In the genomic region with DNA sequence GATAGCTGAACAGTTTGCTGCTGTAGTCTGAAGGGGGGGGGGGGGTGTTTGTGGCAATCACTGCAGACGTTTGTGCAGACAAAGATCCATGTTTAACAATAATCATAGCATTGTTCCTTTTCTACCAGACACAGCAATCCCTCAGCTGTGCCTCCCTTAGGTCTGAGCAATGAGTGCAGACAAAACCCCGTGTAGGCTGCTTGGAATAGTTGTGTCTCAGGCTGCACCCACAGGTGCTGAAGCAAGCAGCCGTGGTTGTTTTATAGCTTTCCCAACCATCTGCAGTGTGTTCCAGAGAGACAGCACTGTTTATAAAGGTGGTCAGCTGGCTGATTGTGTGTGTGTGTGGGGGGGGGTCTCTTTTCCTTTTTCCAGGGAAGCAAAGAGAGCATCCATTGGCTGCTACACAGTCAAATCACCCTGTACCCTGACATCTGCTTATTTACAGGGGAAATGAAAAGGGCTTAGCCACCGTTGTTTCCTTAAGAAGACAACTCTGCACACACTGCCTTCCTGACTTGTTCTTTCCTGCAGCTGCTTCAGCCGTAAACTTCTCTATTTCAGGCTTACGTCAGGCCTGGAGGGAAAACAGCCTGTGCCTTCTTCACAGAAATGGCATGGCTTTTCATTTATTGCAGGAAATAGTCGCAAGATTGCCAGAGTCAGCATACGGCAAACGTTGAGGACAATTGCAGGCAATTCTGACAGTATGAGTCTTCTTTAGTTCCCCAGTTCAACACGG, we compare ENCODE assay signal across 19 mouse cellular contexts. TPM values are rescaled to one million over a fixed set of nuclear protein-coding genes. Genes with fewer than 3 reads are reported as not detected.
DNase-seq lines count a peak whose midpoint lies in the region; ATAC-seq and TF ChIP-seq lines count a peak whose summit lies in the region.
"Had no signal": no experiment of that assay in that cellular context is flagged by ENCODE, and none has a peak within 500 bp of the region (broad histone marks: within the 10 kb centered on the region; RNA-seq: fewer than 3 reads in every experiment).

No protein-coding gene starts in this region.

- H3K27me3 ChIP-seq in myocyte (ENCODE audit: control insufficient read depth, insufficient read depth, insufficient read length): peaks cover 13% of the 10 kb centered on the region

- H3K36me3 ChIP-seq in myocyte (ENCODE audit: control insufficient read depth, insufficient read depth): no peaks in the 10 kb centered on the region
- H3K36me3 ChIP-seq: embryonic facial prominence, embryonic 10.5 days; G1E had no signal

- TF ChIP-seq CTCF in gastrocnemius, adult 2 months (IDR thresholded peaks at IDR 0.05): no peak
- TF ChIP-seq CTCF in bone marrow macrophage, adult 2 months (IDR thresholded peaks at IDR 0.05; ENCODE audit: low read depth, low read length): no peak

- peaks cover 13% of the 10 kb centered on the region for H3K4me1 ChIP-seq in bone marrow macrophage, adult 2 months (ENCODE audit: control insufficient read depth, insufficient read depth, low read length)
- H3K4me1 ChIP-seq: embryonic facial prominence, embryonic 10.5 days had no signal

- intact Hi-C loops in gastrocnemius, adult 2 months (cut with DNase I): no loop called here
- intact Hi-C loops in gastrocnemius, postnatal 14 days (cut with DNase I; ENCODE audit: low total_unique reads): no loop called here

- no peak overlapping the region for H3ac ChIP-seq in myocyte (ENCODE audit: control insufficient read depth, insufficient read length)

- peak overlapping the region; percentile 48; the same call in 1 of the 2 replicates for H3K27ac ChIP-seq in gastrocnemius, adult 2 months
- H3K27ac ChIP-seq in bone marrow macrophage, adult 2 months (ENCODE audit: insufficient read depth, low read depth, low read length): peak overlapping the region; percentile 85
- H3K27ac ChIP-seq: embryonic facial prominence, embryonic 10.5 days had no signal

- H3K4me3 ChIP-seq in gastrocnemius, adult 2 months: no peak overlapping the region
- H3K4me3 ChIP-seq in bone marrow macrophage, adult 2 months (ENCODE audit: insufficient read depth, low read length): no peak overlapping the region
- H3K4me3 ChIP-seq in myocyte: no peak overlapping the region
- H3K4me3 ChIP-seq: embryonic facial prominence, embryonic 10.5 days had no signal

- H3K79me2 ChIP-seq in myocyte (ENCODE audit: control insufficient read depth, insufficient read depth): no peaks in the 10 kb centered on the region

- DNase-seq in gastrocnemius, adult 2 months: no peak
- no peak for DNase-seq in gastrocnemius, postnatal 14 days
- DNase-seq in layer of hippocampus, adult 9-11 months: peak; percentile 32
- DNase-seq in layer of hippocampus, postnatal 25 days (ENCODE audit: extremely low spot score in 1 of 2, low spot score in 1 of 2): no peak
- no peak for DNase-seq in ovary, postnatal 36 days (ENCODE audit: low spot score)
- DNase-seq: adrenal gland, postnatal 36 days; cerebellum, adult 18-20 months; gastrocnemius, postnatal 36 days; heart, postnatal 36 days; kidney, adult 8-10 months; lung, embryonic 14.5 days; right cerebral cortex, postnatal 14 days; thymus, postnatal 25 days had no signal

- TF ChIP-seq POLR2A in bone marrow macrophage, adult 2 months (IDR thresholded peaks at IDR 0.05; ENCODE audit: borderline replicate concordance, low read depth, low read length): no peak
- no peak for TF ChIP-seq POLR2A in myocyte (IDR thresholded peaks at IDR 0.05; ENCODE audit: insufficient read length, low read depth)

- H3K4me2 ChIP-seq in myocyte (ENCODE audit: low read depth): peak overlapping the region; percentile 24
- H3K4me2 ChIP-seq: lung, embryonic 14.5 days; midbrain, embryonic 11.5 days had no signal

- no peak for ATAC-seq in megakaryocyte-erythroid progenitor cell, adult 5-6 weeks (replicated peaks; ENCODE audit: low FRiP score, low TSS enrichment, poor library complexity, severe bottlenecking)

TF ChIP-seq in myocyte, 11 proteins besides CTCF, POLR2A, EP300 and RAD21:
- TF ChIP-seq USF1 (IDR thresholded peaks at IDR 0.05; ENCODE audit: low read depth): no peak
- TF ChIP-seq MYOG (IDR thresholded peaks at IDR 0.05; ENCODE audit: control insufficient read depth in 1 of 3, insufficient read depth in 1 of 3, insufficient read length in 2 of 3, low read depth in 2 of 3): no peak

RNA-seq across cellular contexts. Expression of gene Mon2, which starts 8.8 kb away (rescaled TPM):
- 10 to 100 TPM; 36.9 to 50.9 TPM for total RNA-seq in gastrocnemius, adult 2 months (2021)
- 10 to 100 TPM; 35.8 to 42.6 TPM for total RNA-seq in gastrocnemius, postnatal 14 days (2021)
- total RNA-seq in layer of hippocampus, postnatal 25 days (2021): 100 to 1,000 TPM in 1 of 2 experiments, 10 to 100 TPM in 1; 90.3 to 101 TPM
- polyA plus RNA-seq in bone marrow macrophage, adult 2 months (2012; ENCODE audit: insufficient read depth, insufficient read length, missing spikeins): 85.9 and 95.3 TPM in 2 replicates
- polyA plus RNA-seq in myocyte (2012; fragmentation: generic; extraction: Trizol): 31.0 TPM
- 48.0 and 54.4 TPM in 2 replicates for total RNA-seq in megakaryocyte-erythroid progenitor cell, adult 5-6 weeks (2014; fragmentation: Nextera tagmentation)
- 39.5 and 52.1 TPM in 2 replicates for total RNA-seq in megakaryocyte-erythroid progenitor cell, adult 5-6 weeks (2017)
